Mouse (Mus musculus) midbrain, embryonic 15.5 days (tissue): Measurements from ENCODE around the gene Parp16. TPM values are rescaled to one million over a fixed set of nuclear protein-coding genes. Genes with fewer than 3 reads are reported as not detected.

ENCODE experiments used
- ATAC-seq: fragments of 200-750 bp; cut with Nextera tagmentation; replicated peaks from 2 replicates; pipeline ENCODE4 v1.8.0; 2017; ENCODE audit warnings: moderate TSS enrichment
- H3K27ac ChIP-seq: fragments of 300-500 bp; sonication (generic); 2 replicates; pipeline ENCODE4 v1.5.1; 2015; ENCODE audit warnings: mild to moderate bottlenecking, inconsistent platforms
- H3K27me3 ChIP-seq: fragments of 300-500 bp; sonication (generic); replicated peaks from 2 replicates; pipeline ENCODE4 v1.6.1; 2015; ENCODE audit warnings: inconsistent platforms
- H3K36me3 ChIP-seq: fragments of 300-500 bp; sonication (generic); replicated peaks from 2 replicates; pipeline ENCODE4 v1.6.1; 2015; ENCODE audit warnings: inconsistent platforms
- H3K4me1 ChIP-seq: fragments of 300-500 bp; sonication (generic); 2 replicates; pipeline ENCODE4 v1.6.1; 2015; ENCODE audit warnings: inconsistent platforms
- H3K4me2 ChIP-seq: fragments of 300-500 bp; sonication (generic); 2 replicates; pipeline ENCODE4 v1.6.1; 2015; ENCODE audit warnings: inconsistent platforms, mild to moderate bottlenecking, moderate library complexity
- H3K4me3 ChIP-seq: fragments of 300-500 bp; sonication (generic); 2 replicates; pipeline ENCODE4 v1.5.1; 2015; ENCODE audit warnings: mild to moderate bottlenecking, inconsistent platforms
- H3K9ac ChIP-seq: fragments of 300-500 bp; sonication (generic); 2 replicates; pipeline ENCODE4 v1.6.1; 2015; ENCODE audit warnings: mild to moderate bottlenecking, inconsistent platforms
- H3K9me3 ChIP-seq: fragments of 300-500 bp; sonication (generic); 2 replicates; pipeline ENCODE4 v1.6.1; 2016; ENCODE audit warnings: inconsistent platforms
- WGBS: fragments of 180-500 bp; shearing (Covaris S2); methylation state at CpG from one replicate; pipeline ENCODE4 v1.1.7; 2015; ENCODE audit warnings: mixed read lengths; 5-methylcytosine and 5-hydroxymethylcytosine counted together
- polyA plus RNA-seq: library from polyadenylated mRNA; unstranded; fragments of >200 nt; fragmentation: Nextera tagmentation; extraction: Ambion mirVana; gene quantifications from 2 replicates; pipeline ENCODE4 v1.2.1, GENCODE M21; 2015

The Parp16 gene
- polyA plus RNA-seq, 1 experiment from 2014 or later, result 7.6 TPM

DNA sequence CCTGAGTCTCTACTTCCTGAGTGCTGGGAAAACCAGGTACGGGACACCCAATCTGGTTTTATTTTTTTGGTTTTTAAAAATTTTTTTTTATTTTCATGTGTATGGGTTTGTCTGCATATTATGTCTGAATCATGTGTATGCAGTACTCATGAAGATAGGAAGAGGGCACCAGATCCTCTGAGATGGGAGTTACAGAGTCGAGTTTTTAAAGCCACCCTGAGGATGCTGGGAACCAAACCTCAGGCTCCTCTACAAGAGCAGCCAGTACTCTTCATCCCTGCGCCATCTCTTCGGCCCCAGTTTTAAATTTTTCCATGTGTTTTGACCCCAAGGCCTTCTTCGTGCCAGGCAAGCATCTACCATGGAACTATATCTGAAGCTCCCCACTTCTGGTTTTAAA, 44.6 kb downstream of the Parp16 start:
- Histone ChIP-seq H3K36me3 (no peaks in the 10 kb centered on the region), H3K4me2 (no peak overlapping the region), H3K9ac (no peak overlapping the region), H3K27ac (no peak overlapping the region), H3K4me3 (no peak overlapping the region), H3K4me1 (no peaks in the 10 kb centered on the region; the same call in 1 of the 2 replicates), H3K9me3 (no peaks in the 10 kb centered on the region), H3K27me3 (no peaks in the 10 kb centered on the region)
- no peak for ATAC-seq
- 90% methylated on average over 5 of the region's 5 CpGs for whole genome bisulfite sequencing

DNA sequence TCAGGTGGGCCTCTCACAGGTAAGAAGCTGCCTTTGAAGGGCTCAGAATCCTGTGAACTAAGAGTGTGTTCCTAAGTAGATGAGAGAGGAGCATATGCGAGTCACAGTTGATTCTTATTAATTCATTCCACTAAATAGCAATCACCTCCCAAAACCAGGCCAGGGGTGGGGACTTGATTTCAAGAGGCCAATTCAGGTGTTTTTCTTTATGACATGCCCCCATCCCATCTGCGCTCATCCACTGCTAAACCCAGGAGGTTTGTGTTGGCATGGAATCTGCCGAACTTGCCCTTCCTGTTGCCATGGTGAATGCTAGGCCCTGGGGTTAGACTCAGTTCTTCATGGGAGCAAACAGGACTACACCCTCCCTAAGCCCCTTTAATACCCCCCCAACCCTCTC, 45.4 kb downstream of the Parp16 start:
- no peaks in the 10 kb centered on the region for H3K36me3 ChIP-seq
- WGBS, result 58% methylated on average over 3 of the region's 3 CpGs
- no peak overlapping the region for H3K27ac ChIP-seq
- no peak for ATAC-seq
- no peak overlapping the region for H3K4me3 ChIP-seq
- H3K4me2 ChIP-seq, result no peak overlapping the region
- H3K9me3 ChIP-seq, result no peaks in the 10 kb centered on the region
- H3K9ac ChIP-seq, result no peak overlapping the region
- no peaks in the 10 kb centered on the region for H3K27me3 ChIP-seq
- no peaks in the 10 kb centered on the region; the same call in 1 of the 2 replicates for H3K4me1 ChIP-seq

DNA sequence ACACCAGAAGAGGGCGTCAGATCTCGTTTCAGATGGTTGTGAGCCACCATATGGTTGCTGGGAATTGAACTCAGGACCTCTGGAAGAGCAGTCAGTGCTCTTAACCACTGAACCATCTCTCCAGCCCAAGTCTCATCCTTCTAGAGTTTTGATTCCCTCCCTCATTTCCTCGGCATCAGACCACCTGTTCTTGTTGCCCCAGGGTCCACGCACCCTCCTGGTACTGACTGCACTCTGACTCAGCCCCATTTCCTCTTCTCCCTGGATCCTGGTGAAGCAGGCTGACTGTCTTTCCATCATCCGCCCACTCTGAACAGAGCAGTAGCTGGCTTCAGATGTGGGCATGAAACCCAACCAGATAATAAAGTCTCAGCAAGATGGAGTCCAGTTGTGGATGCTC, 46.8 kb downstream of the Parp16 start:
- Histone ChIP-seq H3K36me3 (no peaks in the 10 kb centered on the region), H3K4me3 (no peak overlapping the region), H3K27me3 (no peaks in the 10 kb centered on the region), H3K4me2 (no peak overlapping the region), H3K27ac (no peak overlapping the region), H3K9ac (no peak overlapping the region), H3K4me1 (no peaks in the 10 kb centered on the region; the same call in 1 of the 2 replicates), H3K9me3 (no peaks in the 10 kb centered on the region)
- no peak for ATAC-seq
- WGBS, result 68% methylated on average over 5 of the region's 5 CpGs

DNA sequence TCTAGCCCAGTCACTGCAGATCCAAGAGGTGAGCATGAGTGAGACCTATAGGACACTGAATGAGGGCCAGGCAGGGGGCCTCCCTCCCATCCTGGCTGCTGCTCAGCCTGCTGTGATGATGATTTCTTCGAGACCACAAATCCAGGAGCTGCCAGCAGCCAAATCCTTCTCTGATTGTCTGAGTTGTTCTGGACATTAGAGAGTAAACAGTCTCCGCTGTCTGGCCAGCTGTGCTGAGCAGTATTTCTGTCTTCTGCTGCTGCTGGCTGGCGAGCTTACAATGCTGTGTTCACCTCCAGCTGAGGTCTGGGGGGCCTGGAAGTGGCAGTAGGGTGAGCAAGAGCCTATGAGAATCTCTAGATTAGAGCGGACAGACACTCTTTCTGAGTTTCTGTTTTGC, 48.1 kb downstream of the Parp16 start:
- H3K9me3 ChIP-seq, result no peaks in the 10 kb centered on the region
- H3K9ac ChIP-seq, result no peak overlapping the region
- H3K4me2 ChIP-seq, result no peak overlapping the region
- no peaks in the 10 kb centered on the region for H3K36me3 ChIP-seq
- WGBS, result 38% methylated on average over 4 of the region's 4 CpGs
- no peak overlapping the region for H3K27ac ChIP-seq
- no peaks in the 10 kb centered on the region; the same call in 1 of the 2 replicates for H3K4me1 ChIP-seq
- H3K4me3 ChIP-seq, result no peak overlapping the region
- no peak for ATAC-seq
- no peaks in the 10 kb centered on the region for H3K27me3 ChIP-seq

DNA sequence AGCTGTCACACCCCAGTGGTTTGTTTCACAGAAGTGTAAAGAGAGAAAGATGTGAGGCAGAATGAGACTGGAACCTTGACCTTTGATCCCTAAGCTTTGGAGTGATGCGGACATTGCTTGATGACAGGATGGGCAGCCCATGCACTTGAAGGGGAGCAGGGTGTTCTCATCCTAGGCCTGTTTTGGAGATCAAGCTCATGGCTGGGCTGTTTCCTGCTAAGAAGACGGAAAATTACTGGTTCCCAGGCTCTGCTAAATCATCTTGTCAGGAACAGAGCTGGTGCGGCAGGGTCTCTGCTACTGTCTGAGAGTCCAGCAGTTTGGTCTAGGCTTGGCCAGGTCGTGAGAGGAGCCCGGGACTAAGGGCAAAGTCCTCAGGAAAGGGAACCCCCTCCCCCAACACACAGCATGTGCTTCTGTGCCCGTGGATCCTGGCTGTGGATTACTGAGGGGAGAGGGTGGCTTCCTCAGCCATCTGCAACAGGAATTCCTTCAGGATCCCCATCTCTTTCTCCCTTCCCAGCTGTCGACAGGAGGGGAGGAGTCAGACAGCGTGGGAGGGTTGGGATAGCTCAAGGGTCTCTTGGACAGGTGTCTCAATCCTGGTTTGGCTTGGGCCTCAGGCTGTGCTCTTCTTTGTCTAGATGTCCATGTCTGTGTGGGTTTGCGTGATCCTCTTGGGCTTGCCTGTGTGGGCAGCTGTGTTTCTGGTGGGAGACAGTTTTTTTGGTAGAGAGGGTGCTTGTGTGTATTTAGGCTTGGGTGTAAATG, 49.1 kb downstream of the Parp16 start:
- no peaks in the 10 kb centered on the region for H3K27me3 ChIP-seq
- H3K4me2 ChIP-seq, result no peak overlapping the region
- H3K9ac ChIP-seq, result no peak overlapping the region
- no peak for ATAC-seq
- H3K4me1 ChIP-seq, result no peaks in the 10 kb centered on the region; the same call in 1 of the 2 replicates
- H3K4me3 ChIP-seq, result no peak overlapping the region
- no peak overlapping the region for H3K27ac ChIP-seq
- 59% methylated on average over 9 of the region's 9 CpGs for WGBS
- no peaks in the 10 kb centered on the region for H3K36me3 ChIP-seq
- H3K9me3 ChIP-seq, result no peaks in the 10 kb centered on the region

DNA sequence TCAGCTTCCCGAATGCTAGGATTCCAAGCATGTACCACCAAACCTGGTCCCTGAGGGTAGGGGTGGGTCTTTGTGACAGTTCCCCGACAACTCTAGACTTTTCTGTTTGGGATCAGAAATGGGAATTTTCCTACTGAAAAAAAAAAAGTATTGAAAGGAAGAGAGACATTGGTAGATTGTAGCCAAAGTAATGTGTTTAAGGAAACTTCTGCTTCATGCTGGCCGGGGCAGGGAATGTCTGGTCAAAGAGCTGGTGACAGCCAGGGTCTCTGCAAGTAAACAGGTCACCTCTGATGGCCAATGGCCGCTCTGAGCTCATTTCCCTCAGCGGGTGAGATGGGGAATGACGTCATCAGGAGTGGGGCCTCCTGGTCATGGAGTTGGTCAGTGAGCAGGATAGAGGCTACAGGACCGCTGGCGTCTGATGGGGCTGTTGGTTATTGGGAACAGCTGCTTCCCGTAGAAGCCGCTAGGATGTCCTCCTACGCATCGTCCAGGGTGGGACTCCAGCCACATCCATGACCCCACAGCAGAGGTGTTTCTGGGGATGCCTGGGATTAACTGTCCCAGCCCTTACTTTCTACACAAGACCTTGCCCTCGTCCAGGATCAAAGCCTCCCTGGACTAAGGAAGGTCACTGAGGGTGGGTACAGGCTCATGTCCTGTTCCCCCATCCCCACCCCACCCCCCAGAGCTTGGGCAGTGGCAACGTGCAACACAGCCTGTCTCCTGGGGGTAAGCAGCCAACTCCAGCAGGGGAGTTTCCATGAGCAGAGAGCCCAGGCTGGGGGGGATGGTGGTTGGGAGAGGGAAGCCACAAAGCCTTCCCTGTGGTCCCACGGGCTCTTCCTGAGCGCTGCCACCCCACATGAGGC, 52.6 kb downstream of the Parp16 start:
- whole genome bisulfite sequencing, result 80% methylated on average over 16 of the region's 16 CpGs
- Histone ChIP-seq H3K27me3 (no peaks in the 10 kb centered on the region), H3K36me3 (no peaks in the 10 kb centered on the region), H3K9me3 (no peaks in the 10 kb centered on the region), H3K4me3 (no peak overlapping the region), H3K27ac (no peak overlapping the region), H3K4me1 (no peaks in the 10 kb centered on the region; the same call in 1 of the 2 replicates), H3K9ac (no peak overlapping the region), H3K4me2 (no peak overlapping the region)
- ATAC-seq, result no peak

DNA sequence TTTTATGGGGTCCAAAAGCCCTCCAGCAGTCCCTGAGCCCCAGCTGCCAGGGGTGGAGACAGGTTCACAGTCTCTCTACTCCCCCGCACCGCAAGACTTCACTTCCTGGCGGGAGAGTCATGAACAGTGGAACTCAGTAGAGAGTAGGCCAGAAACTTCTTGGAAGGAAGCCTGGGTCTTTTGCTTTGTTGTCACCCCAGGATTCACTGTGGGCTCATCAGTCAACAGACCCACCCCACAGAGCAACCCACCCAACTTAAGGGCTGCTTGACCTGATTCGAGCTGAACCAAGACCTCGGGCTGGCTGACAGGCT, 53.2 kb downstream of the Parp16 start:
- Histone ChIP-seq H3K27me3 (no peaks in the 10 kb centered on the region), H3K36me3 (no peaks in the 10 kb centered on the region), H3K27ac (no peak overlapping the region), H3K9ac (no peak overlapping the region), H3K9me3 (no peaks in the 10 kb centered on the region), H3K4me2 (no peak overlapping the region), H3K4me3 (no peak overlapping the region), H3K4me1 (no peaks in the 10 kb centered on the region)
- no peak for ATAC-seq
- WGBS, result 90% methylated on average over 5 of the region's 5 CpGs

DNA sequence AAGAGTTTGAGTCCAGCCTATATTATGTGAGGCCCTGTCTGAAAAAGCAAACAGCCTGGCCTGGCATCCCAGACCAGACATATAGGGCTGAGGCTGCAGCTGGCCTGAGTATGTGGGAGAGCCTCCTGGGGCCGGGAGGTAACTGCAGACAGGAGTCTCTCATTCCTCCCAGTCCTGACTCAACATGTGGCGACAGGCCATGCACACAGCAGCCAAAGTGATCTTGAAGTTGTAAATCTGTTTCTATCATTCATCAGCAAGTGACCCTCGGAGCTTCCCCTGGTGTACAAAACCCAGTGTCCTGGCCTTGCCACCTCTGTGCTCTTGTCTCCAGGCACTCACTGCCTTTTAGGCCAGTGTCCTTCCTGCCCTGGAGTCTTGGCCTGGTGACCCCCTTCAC, 56.9 kb downstream of the Parp16 start:
- no peak overlapping the region for H3K4me3 ChIP-seq
- no peaks in the 10 kb centered on the region for H3K4me1 ChIP-seq
- no peaks in the 10 kb centered on the region for H3K36me3 ChIP-seq
- H3K4me2 ChIP-seq, result no peak overlapping the region
- H3K27ac ChIP-seq, result no peak overlapping the region
- no peaks in the 10 kb centered on the region for H3K9me3 ChIP-seq
- 83% methylated on average over 3 of the region's 3 CpGs for WGBS
- no peak for ATAC-seq
- no peak overlapping the region for H3K9ac ChIP-seq
- no peaks in the 10 kb centered on the region for H3K27me3 ChIP-seq

DNA sequence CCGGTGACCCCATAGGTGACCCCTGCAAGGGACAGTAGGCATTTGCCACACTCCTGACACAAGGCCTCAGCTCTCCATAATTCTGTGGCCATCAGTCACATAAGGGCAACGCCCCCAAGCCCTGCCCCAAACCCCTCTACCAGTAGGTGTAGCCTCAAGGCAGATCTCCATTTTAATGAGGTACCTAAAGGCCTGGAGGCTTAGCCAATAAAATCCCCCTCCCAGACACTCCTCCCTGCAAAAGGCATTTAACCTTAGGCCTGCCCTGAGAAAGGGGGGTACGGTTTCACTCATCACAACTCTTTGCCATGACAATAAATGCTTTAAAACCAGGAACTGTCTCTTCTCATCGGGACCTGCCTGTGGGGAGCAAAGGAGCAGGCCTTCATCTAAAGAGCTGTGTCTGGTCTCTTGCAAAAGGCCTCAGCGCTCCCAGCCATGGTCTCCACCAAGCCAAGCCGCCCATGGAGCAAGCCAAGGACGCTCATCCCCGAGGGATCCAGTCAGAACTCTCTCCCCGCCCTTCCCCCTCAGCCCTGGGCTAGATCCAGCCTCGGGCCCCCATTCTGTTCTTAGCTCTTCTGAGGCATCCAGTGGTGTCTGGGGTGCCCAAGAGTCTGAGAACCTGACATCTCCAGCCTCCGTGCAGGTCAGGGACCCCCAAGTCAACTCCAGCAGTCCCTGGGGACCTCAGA, 60.9 kb downstream of the Parp16 start:
- no peak overlapping the region for H3K4me3 ChIP-seq
- no peaks in the 10 kb centered on the region for H3K9me3 ChIP-seq
- 69% methylated on average over 11 of the region's 11 CpGs for WGBS
- no peak for ATAC-seq
- H3K36me3 ChIP-seq, result no peaks in the 10 kb centered on the region
- no peaks in the 10 kb centered on the region for H3K4me1 ChIP-seq
- no peaks in the 10 kb centered on the region for H3K27me3 ChIP-seq
- no peak overlapping the region for H3K4me2 ChIP-seq
- H3K9ac ChIP-seq, result no peak overlapping the region
- no peak overlapping the region for H3K27ac ChIP-seq

DNA sequence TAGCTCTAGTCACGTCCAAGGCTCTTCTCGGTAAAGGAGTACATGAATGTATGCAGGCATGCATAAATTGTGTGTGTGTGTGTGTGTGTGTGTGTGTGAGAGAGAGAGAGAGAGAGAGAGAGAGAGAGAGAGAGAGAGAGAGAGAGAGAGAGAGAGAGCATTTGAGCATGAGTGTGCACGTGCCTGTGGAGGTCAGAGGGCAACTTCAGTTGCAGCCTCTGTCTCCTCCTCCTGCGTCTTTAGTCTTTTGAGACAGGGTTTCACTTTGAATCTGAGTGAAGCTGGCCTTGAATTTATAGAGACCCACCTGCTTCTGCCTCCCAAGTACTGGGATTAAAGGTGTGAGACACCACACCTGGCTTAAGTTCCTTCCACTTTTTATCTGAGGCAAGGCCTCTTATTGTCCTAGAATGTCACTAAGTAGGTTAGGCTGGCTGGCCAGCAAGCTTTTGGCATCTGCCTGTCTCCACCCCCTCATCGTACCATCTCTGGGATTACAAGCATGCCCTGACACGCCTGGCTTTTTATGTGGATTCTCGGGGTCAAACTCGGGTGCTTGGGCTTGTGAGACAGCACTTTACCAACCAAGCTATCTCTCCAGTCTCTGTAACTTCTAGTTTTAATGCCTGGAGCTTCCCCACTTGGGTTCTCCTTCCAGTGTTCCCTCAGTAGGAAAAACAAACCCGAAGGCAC, 62.2 kb downstream of the Parp16 start:
- H3K4me1 ChIP-seq, result no peaks in the 10 kb centered on the region
- no peak overlapping the region for H3K27ac ChIP-seq
- H3K27me3 ChIP-seq, result no peaks in the 10 kb centered on the region
- no peak overlapping the region for H3K4me3 ChIP-seq
- ATAC-seq, result no peak
- 63% methylated on average over 9 of the region's 9 CpGs for WGBS
- H3K36me3 ChIP-seq, result no peaks in the 10 kb centered on the region
- no peaks in the 10 kb centered on the region for H3K9me3 ChIP-seq
- no peak overlapping the region for H3K4me2 ChIP-seq
- no peak overlapping the region for H3K9ac ChIP-seq

DNA sequence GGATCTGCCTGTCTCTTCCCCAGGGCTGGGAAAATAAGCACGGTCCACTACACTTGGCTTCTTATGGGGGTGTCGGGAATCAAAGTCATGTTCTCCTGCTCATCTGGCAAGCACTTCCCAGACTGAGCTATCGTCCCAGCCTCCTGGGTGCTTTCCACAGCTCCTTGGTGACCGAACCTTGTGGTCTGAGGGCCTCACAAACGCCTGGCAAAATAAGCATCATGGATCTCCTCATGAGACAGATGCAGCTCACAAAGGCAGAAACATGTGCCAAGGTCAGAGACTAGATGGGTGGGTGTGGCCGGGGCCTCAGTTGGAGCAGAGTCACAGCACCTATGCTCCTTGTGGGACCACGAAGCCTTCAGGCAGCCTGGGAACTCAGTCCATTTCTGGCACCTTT, 64.2 kb downstream of the Parp16 start:
- Histone ChIP-seq H3K9ac (no peak overlapping the region), H3K9me3 (no peaks in the 10 kb centered on the region), H3K4me1 (no peaks in the 10 kb centered on the region), H3K27me3 (no peaks in the 10 kb centered on the region), H3K36me3 (no peaks in the 10 kb centered on the region), H3K4me2 (no peak overlapping the region), H3K27ac (no peak overlapping the region), H3K4me3 (no peak overlapping the region)
- WGBS, result 77% methylated on average over 7 of the region's 7 CpGs
- ATAC-seq, result no peak
